Mouse (Mus musculus) forebrain, postnatal 0 days (tissue): ENCODE data around the gene Mast4. TPM values are rescaled to one million over a fixed set of nuclear protein-coding genes. Genes with fewer than 3 reads are reported as not detected.

ENCODE experiments used
- ATAC-seq: fragments of 200-750 bp; cut with Nextera tagmentation; 2 replicates; pipeline ENCODE4 v1.8.0; 2017; ENCODE audit warnings: mild to moderate bottlenecking, moderate library complexity
- DNase-seq: peaks from one replicate; pipeline ENCODE4 v3.0.0-alpha.2; 2015
- H3K27ac ChIP-seq: fragments of 300-500 bp; sonication (generic); 2 replicates; pipeline ENCODE4 v1.5.1; 2014; ENCODE audit warnings: low read depth, mild to moderate bottlenecking, antibody characterized with exemption, low read length, moderate library complexity, mixed read lengths
- H3K27me3 ChIP-seq: fragments of 300-500 bp; sonication (generic); 2 replicates; pipeline ENCODE4 v1.6.1; 2014; ENCODE audit warnings: mild to moderate bottlenecking, low read length, mixed read lengths; ENCODE audit not compliant: insufficient read depth
- H3K36me3 ChIP-seq: fragments of 300-500 bp; sonication (generic); 2 replicates; pipeline ENCODE4 v1.6.1; 2014; ENCODE audit warnings: mild to moderate bottlenecking, moderate library complexity; ENCODE audit not compliant: insufficient read depth
- H3K4me1 ChIP-seq: fragments of 300-500 bp; sonication (generic); 2 replicates; pipeline ENCODE4 v1.6.1; 2014; ENCODE audit warnings: antibody characterized with exemption; ENCODE audit not compliant: insufficient read depth
- H3K4me2 ChIP-seq: fragments of 300-500 bp; sonication (generic); 2 replicates; pipeline ENCODE4 v1.6.1; 2014; ENCODE audit warnings: low read depth, mild to moderate bottlenecking, moderate library complexity
- H3K4me3 ChIP-seq: fragments of 300-500 bp; sonication (generic); 2 replicates; pipeline ENCODE4 v1.5.1; 2014; ENCODE audit warnings: low read depth, low read length, mixed read lengths
- H3K9ac ChIP-seq: fragments of 300-500 bp; sonication (generic); 2 replicates; pipeline ENCODE4 v1.6.1; 2014; ENCODE audit warnings: mild to moderate bottlenecking
- H3K9me3 ChIP-seq: fragments of 300-500 bp; sonication (generic); 2 replicates; pipeline ENCODE4 v1.6.1; 2016; ENCODE audit warnings: low read length
- CTCF ChIP-seq: sonication (generic); IDR thresholded peaks from 2 replicates; pipeline ENCODE4 v1.5.1; 2016; ENCODE audit warnings: antibody characterized with exemption, control low read depth, low read depth
- WGBS: fragments of 180-500 bp; shearing (Covaris S2); extraction: QIAGEN DNeasy Blood & Tissue Kit; methylation state at CpG from one replicate; pipeline ENCODE4 v1.1.7; 2014; 5-methylcytosine and 5-hydroxymethylcytosine counted together
- polyA plus RNA-seq: library from polyadenylated mRNA; unstranded; fragments of >200 nt; fragmentation: Nextera tagmentation; extraction: Ambion mirVana; gene quantifications from 2 replicates; pipeline ENCODE4 v1.2.1, GENCODE M21; 2015
- total RNA-seq: library from RNA; depleted of rRNA; stranded (reverse); fragments of >200 nt; gene quantifications from 2 replicates; pipeline ENCODE4 v1.2.3, GENCODE M21; 2014

The Mast4 gene
- total and polyA plus RNA-seq, 2 experiments from 2014 or later = 17.2 to 40.1 TPM

- Histone ChIP-seq H3K9ac (no peak overlapping the region), H3K27me3 (no peaks in the 10 kb centered on the region), H3K9me3 (no peaks in the 10 kb centered on the region), H3K27ac (no peak overlapping the region), H3K36me3 (no peaks in the 10 kb centered on the region), H3K4me2 (no peak overlapping the region), H3K4me3 (no peak overlapping the region), H3K4me1 (no peaks in the 10 kb centered on the region)
- no peak for DNase-seq
- no peak for ATAC-seq
- WGBS = 94% methylated on average over 2 of the region's 2 CpGs
- TF ChIP-seq CTCF = no peak
Measured at GRCm38 (mm10) chr13:102955506-102955905, 378.8 kb downstream of the Mast4 start.

DNA sequence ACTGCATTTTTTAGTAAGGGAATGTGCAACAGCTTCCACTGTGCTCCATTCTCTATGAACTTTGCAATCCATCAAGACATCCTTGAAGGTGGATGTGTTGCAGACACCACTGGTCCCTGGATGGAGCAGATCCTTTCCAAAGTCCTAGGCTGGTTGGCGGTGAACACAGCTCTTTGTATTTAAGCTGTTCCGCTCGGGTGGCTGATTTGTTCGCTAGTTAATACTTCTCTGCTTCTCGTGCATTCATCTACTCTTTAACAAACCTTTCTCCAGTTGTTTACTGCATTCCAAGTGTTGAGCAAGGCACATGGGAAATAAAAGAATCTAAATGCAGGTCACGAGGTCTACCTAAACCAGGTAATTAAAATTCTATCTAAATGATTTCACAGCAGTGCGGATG lies 384.5 kb downstream of the Mast4 start:
- no peaks in the 10 kb centered on the region for H3K9me3 ChIP-seq
- no peak overlapping the region for H3K27ac ChIP-seq
- H3K4me1 ChIP-seq = peaks cover 7% of the 10 kb centered on the region; the same call in 1 of the 2 replicates
- TF ChIP-seq CTCF = no peak
- no peak for DNase-seq
- no peak overlapping the region for H3K9ac ChIP-seq
- H3K4me3 ChIP-seq = no peak overlapping the region
- WGBS = 26% methylated on average over 7 of the region's 7 CpGs
- no peak overlapping the region for H3K4me2 ChIP-seq
- H3K36me3 ChIP-seq = no peaks in the 10 kb centered on the region
- ATAC-seq = no peak
- no peaks in the 10 kb centered on the region for H3K27me3 ChIP-seq

GRCm38 (mm10) chr13:102948966-102949365 lies 385.3 kb downstream of the Mast4 start:
- H3K4me3 ChIP-seq = no peak overlapping the region
- H3K27me3 ChIP-seq = no peaks in the 10 kb centered on the region
- H3K4me1 ChIP-seq = peaks cover 7% of the 10 kb centered on the region; the same call in 1 of the 2 replicates
- WGBS = 96% methylated on average over 3 of the region's 3 CpGs
- TF ChIP-seq CTCF = no peak
- no peaks in the 10 kb centered on the region for H3K36me3 ChIP-seq
- DNase-seq = no peak
- H3K9me3 ChIP-seq = no peaks in the 10 kb centered on the region
- ATAC-seq = no peak
- H3K4me2 ChIP-seq = no peak overlapping the region
- no peak overlapping the region for H3K9ac ChIP-seq
- H3K27ac ChIP-seq = no peak overlapping the region

DNA sequence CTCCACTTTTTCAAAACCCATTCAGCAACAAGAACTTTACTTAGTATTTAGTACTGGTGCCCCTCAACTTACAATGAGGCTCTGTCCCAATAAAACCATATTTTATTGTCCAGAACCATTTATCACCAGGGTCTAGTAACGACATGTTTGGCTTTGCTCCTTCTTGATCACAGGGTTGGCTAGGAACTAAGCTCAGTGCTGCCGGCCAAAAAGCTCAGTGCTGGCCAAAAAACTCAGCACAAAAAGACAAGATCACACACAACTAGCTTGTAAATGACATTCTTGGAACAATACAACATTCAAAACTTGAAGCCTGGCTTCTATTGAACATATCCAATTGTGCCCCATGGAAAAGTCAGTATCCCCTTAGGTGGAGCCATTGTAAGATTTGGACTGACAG lies 386.8 kb downstream of the Mast4 start:
- no peak for TF ChIP-seq CTCF
- Histone ChIP-seq H3K9ac (no peak overlapping the region), H3K27me3 (no peaks in the 10 kb centered on the region), H3K4me3 (no peak overlapping the region), H3K9me3 (no peaks in the 10 kb centered on the region), H3K36me3 (no peaks in the 10 kb centered on the region), H3K4me1 (peaks cover 7% of the 10 kb centered on the region; the same call in 1 of the 2 replicates), H3K27ac (no peak overlapping the region), H3K4me2 (no peak overlapping the region)
- DNase-seq = no peak
- ATAC-seq = no peak
- WGBS = 46% methylated on average over 2 of the region's 2 CpGs

- DNase-seq (peak; percentile 78), ATAC-seq (peak; percentile 73)
- no peak for TF ChIP-seq CTCF
- Histone ChIP-seq H3K4me2 (peak overlapping the region; percentile 31), H3K9me3 (no peaks in the 10 kb centered on the region), H3K36me3 (no peaks in the 10 kb centered on the region), H3K27me3 (no peaks in the 10 kb centered on the region), H3K27ac (peak overlapping the region; percentile 31; the same call in 1 of the 2 replicates), H3K9ac (peak overlapping the region; percentile 29), H3K4me1 (peaks cover 7% of the 10 kb centered on the region; the same call in 1 of the 2 replicates), H3K4me3 (no peak overlapping the region)
- WGBS = 26% methylated on average over 13 of the region's 13 CpGs
Measured at GRCm38 (mm10) chr13:102946024-102946821, 388.1 kb downstream of the Mast4 start.

- no peaks in the 10 kb centered on the region for H3K36me3 ChIP-seq
- no peak overlapping the region for H3K9ac ChIP-seq
- no peak for DNase-seq
- 91% methylated on average over 7 of the region's 7 CpGs for WGBS
- H3K9me3 ChIP-seq = no peaks in the 10 kb centered on the region
- H3K4me1 ChIP-seq = peaks cover 7% of the 10 kb centered on the region; the same call in 1 of the 2 replicates
- TF ChIP-seq CTCF = no peak
- no peak overlapping the region for H3K4me3 ChIP-seq
- H3K4me2 ChIP-seq = no peak overlapping the region
- 0 out of 2 replicates have a peak overlapping the region, but pooled peaks have one; percentile 31 for H3K27ac ChIP-seq
- no peak for ATAC-seq
- no peaks in the 10 kb centered on the region for H3K27me3 ChIP-seq
Measured at GRCm38 (mm10) chr13:102945450-102945849, 388.8 kb downstream of the Mast4 start.

GRCm38 (mm10) chr13:102944516-102944915 lies 389.8 kb downstream of the Mast4 start:
- no peak overlapping the region for H3K27ac ChIP-seq
- WGBS = 77% methylated on average over 4 of the region's 4 CpGs
- H3K9me3 ChIP-seq = no peaks in the 10 kb centered on the region
- H3K4me1 ChIP-seq = peaks cover 7% of the 10 kb centered on the region; the same call in 1 of the 2 replicates
- H3K4me3 ChIP-seq = no peak overlapping the region
- no peak for DNase-seq
- no peak for TF ChIP-seq CTCF
- no peak for ATAC-seq
- H3K36me3 ChIP-seq = no peaks in the 10 kb centered on the region
- H3K4me2 ChIP-seq = no peak overlapping the region
- no peak overlapping the region for H3K9ac ChIP-seq
- no peaks in the 10 kb centered on the region for H3K27me3 ChIP-seq
